In the genomic region with DNA sequence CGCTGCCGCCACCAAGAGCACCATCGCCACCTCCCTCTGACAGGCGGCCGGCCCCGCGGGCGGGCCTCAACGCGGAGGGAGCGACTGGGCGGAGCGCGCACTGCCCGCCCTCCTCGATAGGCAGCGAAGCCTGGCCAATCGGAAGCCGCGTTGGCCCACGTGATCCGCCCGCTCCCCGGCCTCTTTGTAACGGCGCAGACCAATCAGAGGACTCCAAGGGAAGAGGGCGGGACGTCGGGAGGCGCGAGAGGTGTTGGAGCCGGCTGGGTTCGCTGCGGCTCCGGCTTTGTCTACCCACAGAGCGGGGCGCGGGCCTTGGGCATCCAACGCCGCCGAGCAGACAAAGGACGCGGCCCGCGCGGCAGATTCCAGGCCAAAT, we compare ENCODE assay signal across 8 mouse cellular contexts. TPM values are rescaled to one million over a fixed set of nuclear protein-coding genes. Genes with fewer than 3 reads are reported as not detected.
DNase-seq lines count a peak whose midpoint lies in the region; ATAC-seq lines count a peak whose summit lies in the region.

Megf9 (minus strand) TSS at position 105 of the 379 bp plus-strand sequence.

- peak within 1 kb of the TSS; percentile 99 for H3K9ac ChIP-seq in hindbrain, embryonic 13.5 days

- H3K9me3 ChIP-seq in hindbrain, embryonic 13.5 days: no peaks in the 10 kb centered on the region

- no peaks in the 10 kb centered on the region for H3K27me3 ChIP-seq in hindbrain, embryonic 13.5 days

- H3K4me2 ChIP-seq in hindbrain, embryonic 13.5 days: peak within 1 kb of the TSS; percentile 91

- ATAC-seq in hindbrain, embryonic 13.5 days (ENCODE audit: low FRiP score): peak; percentile 98

- WGBS in hindbrain, embryonic 13.5 days: under 1% methylated on average over 46 of the region's 46 CpGs

- peak; percentile 97 for DNase-seq in T-cell, adult 2 months (ENCODE audit: low spot score)
- DNase-seq in cerebellum, postnatal 25 days: peak; percentile 98 to 99
- DNase-seq in frontal cortex, postnatal 25 days (ENCODE audit: low spot score in 2 of 2): peak; percentile 94
- DNase-seq in layer of hippocampus, postnatal 14 days (ENCODE audit: low spot score in 2 of 2): peak; percentile 97 to 99
- DNase-seq in lung, postnatal 10 days: peak; percentile 99
- DNase-seq in ovary, postnatal 14 days (ENCODE audit: low spot score): peak; percentile 93
- peak; percentile 97 to 98 for DNase-seq in thymus, postnatal 10 days (ENCODE audit: low spot score in 2 of 2)

- H3K4me3 ChIP-seq in hindbrain, embryonic 13.5 days: peak within 1 kb of the TSS; percentile 94

- H3K36me3 ChIP-seq in hindbrain, embryonic 13.5 days: no peaks in the 10 kb centered on the region

- H3K4me1 ChIP-seq in hindbrain, embryonic 13.5 days (replicated peaks): peaks cover 46% of the 10 kb centered on the region

- peak within 1 kb of the TSS; percentile 100 for H3K27ac ChIP-seq in hindbrain, embryonic 13.5 days

RNA-seq across cellular contexts. Expression of gene Megf9, which starts in this region (rescaled TPM):
- polyA plus RNA-seq in hindbrain, embryonic 13.5 days (2015; fragmentation: Nextera tagmentation; extraction: Ambion mirVana): 31.3 and 32.1 TPM in 2 replicates
- total RNA-seq in layer of hippocampus, postnatal 14 days (2021): 100 to 1,000 TPM; 117 to 127 TPM

Comparison
In these comparisons a context has a peak if more than half of its experiments do, and no peak if none do; other contexts are left out.
1. Peak in every context shown above with its lines: DNase-seq, ATAC-seq, H3K4me3 ChIP-seq and H3K27ac ChIP-seq.